7 mouse cellular contexts compared by ENCODE assay signal in the genomic region with DNA sequence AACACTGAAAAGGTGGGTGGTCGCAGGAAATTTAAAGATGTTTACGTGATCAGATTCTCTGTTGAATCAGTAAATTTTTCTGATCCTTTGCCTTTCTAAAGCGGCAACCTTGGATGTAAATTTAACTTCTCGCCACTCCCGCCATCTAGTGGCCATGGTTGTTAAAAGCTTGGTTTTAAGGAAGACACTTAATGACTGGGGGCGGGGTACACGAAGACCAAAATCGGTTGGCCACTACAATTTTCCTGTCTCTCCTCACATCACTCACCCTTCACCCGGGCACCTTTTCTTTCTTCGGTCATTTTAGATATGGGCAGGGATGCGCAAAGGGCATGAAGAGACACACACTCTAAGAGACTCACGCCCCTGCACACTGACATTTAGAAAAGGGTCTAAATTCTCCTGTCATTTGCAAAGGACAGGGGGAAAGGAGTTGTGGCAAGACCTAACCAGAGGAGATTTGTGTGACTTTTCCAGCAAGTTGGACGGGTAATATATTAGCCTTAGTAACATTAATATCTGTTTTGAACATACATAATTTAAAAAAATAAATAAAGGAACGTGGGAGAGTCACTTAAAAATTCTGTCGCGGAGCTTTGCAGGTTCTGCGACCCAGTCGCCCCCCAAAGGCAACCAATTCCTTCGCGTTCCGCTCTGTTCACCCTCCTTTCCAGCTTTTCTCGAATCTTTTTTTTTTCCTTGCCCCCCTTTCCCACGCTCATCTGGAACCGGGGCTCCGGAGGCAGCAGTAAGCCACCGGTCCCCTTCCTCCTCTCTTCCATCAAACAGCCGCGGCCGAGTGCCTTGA. TPM values are rescaled to one million over a fixed set of nuclear protein-coding genes. Genes with fewer than 3 reads are reported as not detected.
A peak's percentile ranks its signal among the peaks of the same experiment; 100 is the strongest.
DNase-seq lines count a peak whose midpoint lies in the region; ATAC-seq lines count a peak whose summit lies in the region.

No protein-coding gene starts in this region.

- no peaks in the 10 kb centered on the region for H3K27me3 ChIP-seq in forebrain, embryonic 12.5 days
- H3K27me3 ChIP-seq in hindbrain, embryonic 14.5 days (ENCODE audit: control insufficient read depth, insufficient read depth, low read length), result no peaks in the 10 kb centered on the region

- H3K4me3 ChIP-seq in forebrain, embryonic 12.5 days (replicated peaks), result peak overlapping the region; percentile 74
- H3K4me3 ChIP-seq in hindbrain, embryonic 14.5 days (replicated peaks; ENCODE audit: low read length), result peak overlapping the region; percentile 78

- H3K4me1 ChIP-seq in forebrain, embryonic 12.5 days, result no peaks in the 10 kb centered on the region
- peaks cover 4% of the 10 kb centered on the region; the same call in 1 of the 2 replicates for H3K4me1 ChIP-seq in hindbrain, embryonic 14.5 days (replicated peaks; ENCODE audit: control insufficient read depth, insufficient read depth, low read length)

- peak; percentile 42 for DNase-seq in WW6 (ENCODE audit: low read depth, low spot score)
- DNase-seq in c-Kit-positive CD71-positive TER-119-positive erythroid progenitor cells, embryonic 14.5 days (ENCODE audit: low spot score), result peak; percentile 13
- DNase-seq in hindbrain, embryonic 14.5 days (ENCODE audit: low spot score), result peak; percentile 95
- peak; percentile 81 to 90 for DNase-seq in layer of hippocampus, postnatal 14 days (ENCODE audit: low spot score in 2 of 2)
- peak; percentile 82 for DNase-seq in right cerebral cortex, postnatal 4 days

- ATAC-seq in forebrain, embryonic 12.5 days (ENCODE audit: low FRiP score), result peak; percentile 61
- peak; percentile 64 for ATAC-seq in hindbrain, embryonic 14.5 days (ENCODE audit: low FRiP score)
- peak; percentile 88 for ATAC-seq in megakaryocyte progenitor cell, adult 5-6 weeks (replicated peaks; ENCODE audit: poor library complexity)

- under 1% methylated on average over 29 of the region's 29 CpGs for WGBS in forebrain, embryonic 12.5 days
- under 1% methylated on average over 29 of the region's 29 CpGs for WGBS in hindbrain, embryonic 14.5 days

- peak overlapping the region; percentile 89 for H3K9ac ChIP-seq in forebrain, embryonic 12.5 days
- H3K9ac ChIP-seq in hindbrain, embryonic 14.5 days, result peak overlapping the region; percentile 78

- no peaks in the 10 kb centered on the region for H3K9me3 ChIP-seq in forebrain, embryonic 12.5 days
- no peaks in the 10 kb centered on the region for H3K9me3 ChIP-seq in hindbrain, embryonic 14.5 days (ENCODE audit: control insufficient read depth, low read length)

- peak overlapping the region; percentile 59; the same call in 1 of the 2 replicates for H3K27ac ChIP-seq in forebrain, embryonic 12.5 days
- H3K27ac ChIP-seq in hindbrain, embryonic 14.5 days, result peak overlapping the region; percentile 84

- H3K36me3 ChIP-seq in forebrain, embryonic 12.5 days (replicated peaks), result no peaks in the 10 kb centered on the region
- no peaks in the 10 kb centered on the region for H3K36me3 ChIP-seq in hindbrain, embryonic 14.5 days (replicated peaks; ENCODE audit: control insufficient read depth, insufficient read depth)

- peak overlapping the region; percentile 83 for H3K4me2 ChIP-seq in forebrain, embryonic 12.5 days
- H3K4me2 ChIP-seq in hindbrain, embryonic 14.5 days (replicated peaks), result peak overlapping the region; percentile 86

RNA-seq across cellular contexts. Expression of gene Kcnd2, which starts 1.2 kb away (rescaled TPM):
- polyA plus RNA-seq in forebrain, embryonic 12.5 days (2016; fragmentation: Nextera tagmentation; extraction: Ambion mirVana), result 4.2 and 4.3 TPM in 2 replicates
- 29.6 and 37.1 TPM in 2 replicates for polyA plus RNA-seq in hindbrain, embryonic 14.5 days (2014; fragmentation: Nextera tagmentation; extraction: Ambion mirVana)
- total RNA-seq in layer of hippocampus, postnatal 14 days (2021), result 100 to 1,000 TPM in 1 of 2 experiments, 10 to 100 TPM in 1; 95.3 to 101 TPM
- total RNA-seq in megakaryocyte progenitor cell, adult 5-6 weeks (2015), result not detected in 2 replicates
- not detected in 2 replicates for total RNA-seq in megakaryocyte progenitor cell, adult 5-6 weeks (2017)

Comparison
In these comparisons a context has a peak if more than half of its experiments do, and no peak if none do; other contexts are left out.
1. Peak in every context shown above with its lines: DNase-seq, ATAC-seq, H3K4me3 ChIP-seq and H3K27ac ChIP-seq.
2. DNase-seq: peak in every context shown above with its lines; median percentile 95 in hindbrain, embryonic 14.5 days; 86 in layer of hippocampus, postnatal 14 days; 82 in right cerebral cortex, postnatal 4 days; 42 in WW6; 13 in c-Kit-positive CD71-positive TER-119-positive erythroid progenitor cells, embryonic 14.5 days.
3. RNA of gene Kcnd2, which starts 1.2 kb away (total RNA-seq): 95.3 to 101 TPM in layer of hippocampus, postnatal 14 days; not detected in megakaryocyte progenitor cell, adult 5-6 weeks; every median in the first group is over 10 times any median in the second.